Mouse (Mus musculus) yolk sac, embryonic 10.5 days (tissue): ENCODE results near the gene Igll1.
A peak's percentile ranks its signal among the peaks of the same experiment; 100 is the strongest.

Experiments
- DNase-seq: peaks from one replicate; pipeline ENCODE4 v3.0.0-alpha.2; 2017; ENCODE audit warnings: low spot score

Gene Igll1

DNA sequence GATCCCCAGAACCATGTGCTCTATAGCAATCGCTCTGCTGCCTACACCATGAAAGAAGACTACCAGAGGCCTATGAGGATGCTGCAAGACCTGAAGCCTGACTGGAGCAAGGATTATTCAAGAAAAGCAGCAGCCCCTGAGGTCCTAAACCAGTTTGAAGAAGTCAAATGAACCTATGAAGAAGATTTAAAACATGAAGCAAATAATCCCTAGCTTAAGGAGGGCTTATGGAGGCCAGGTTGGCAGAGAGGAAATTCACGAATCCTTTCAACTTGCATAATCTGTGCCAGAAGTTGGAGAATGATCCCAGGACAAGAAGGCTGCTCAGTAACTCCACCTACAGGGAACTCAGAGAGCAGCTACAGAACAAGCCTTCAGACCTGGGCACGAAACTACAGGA, 11.4 kb downstream of the Igll1 start:
- no peak for DNase-seq

DNA sequence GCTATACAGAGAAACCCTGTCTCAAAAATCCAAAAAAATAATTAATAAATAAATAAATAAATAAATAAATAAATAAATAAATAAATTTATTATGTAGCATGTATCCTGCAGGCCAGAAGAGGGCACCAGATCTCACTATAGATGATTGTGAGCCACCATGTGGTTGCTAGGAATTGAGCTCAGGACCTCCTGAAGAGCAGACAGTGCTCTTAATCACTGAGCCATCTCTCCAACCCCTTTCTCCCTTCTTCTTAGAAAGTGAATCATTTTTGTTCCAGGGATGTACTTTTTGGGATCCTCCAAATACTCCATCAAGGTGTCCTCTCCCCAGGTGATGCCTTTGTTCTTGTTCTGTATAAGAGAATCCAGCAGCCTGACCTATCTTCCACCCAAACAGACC, 14.6 kb downstream of the Igll1 start:
- no peak for DNase-seq

DNA sequence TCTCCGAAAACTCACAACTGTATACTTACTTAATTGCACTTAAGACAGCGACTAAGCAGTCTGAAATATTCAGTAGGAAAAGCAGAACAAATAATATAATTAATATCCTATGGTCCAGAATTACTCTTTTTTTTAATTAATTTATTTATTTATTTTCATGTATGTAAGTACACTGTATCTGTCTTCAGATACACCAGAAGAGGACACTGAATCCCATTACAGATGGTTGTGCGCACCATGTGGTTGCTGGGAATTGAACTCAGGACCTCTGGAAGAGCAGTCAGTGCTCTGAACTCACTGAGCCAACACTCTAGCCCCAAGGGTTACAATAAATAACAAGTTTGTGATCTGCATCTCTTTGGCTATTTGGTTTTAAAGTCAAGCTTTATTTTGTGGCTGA, 34.1 kb downstream of the Igll1 start:
- DNase-seq, result no peak

- DNase-seq, result peak; percentile 39
Measured at GRCm38 (mm10) chr16:16828757-16829615, 34.8 kb downstream of the Igll1 start, which contains the start of gene Spag6l. Spag6l (minus strand) TSS chr16:16829456.

GRCm38 (mm10) chr16:16826223-16826622, 37.6 kb downstream of the Igll1 start:
- DNase-seq, result no peak

- no peak for DNase-seq
Measured at GRCm38 (mm10) chr16:16825476-16825875, 38.3 kb downstream of the Igll1 start.
